Mouse (Mus musculus): ENCODE data around the gene Snx32. TPM values are rescaled to one million over a fixed set of nuclear protein-coding genes. Genes with fewer than 3 reads are reported as not detected.
A peak's percentile ranks its signal among the peaks of the same experiment; 100 is the strongest.

Snx32 gene
- polyA plus RNA-seq, 1 experiment from 2014 or later: 7.6 TPM

GRCm38 (mm10) chr19:5475069-5475714, 35.1 kb downstream of the Snx32 start:
- peak overlapping the region; percentile 85 for H3K27ac ChIP-seq
- peak overlapping the region; percentile 79 for H3K9ac ChIP-seq (ENCODE audit: low read depth, low read length)
- peak overlapping the region; percentile 58 for H3K4me3 ChIP-seq (replicated peaks; ENCODE audit: low read depth, low read length)
- H3K9me3 ChIP-seq (replicated peaks; ENCODE audit: low read length): no peaks in the 10 kb centered on the region
- DNase-seq (ENCODE audit: low spot score) (peak; percentile 30), ATAC-seq (replicated peaks; ENCODE audit: low FRiP score, low read depth) (peak; percentile 36; the same call in 1 of the 2 replicates)
- peaks cover 9% of the 10 kb centered on the region for H3K36me3 ChIP-seq (ENCODE audit: insufficient read depth, low read length)
- TF ChIP-seq CTCF (IDR thresholded peaks at IDR 0.05; ENCODE audit: low read depth): no peak
- H3K4me1 ChIP-seq (replicated peaks; ENCODE audit: insufficient read depth, low read length): peaks cover 12% of the 10 kb centered on the region; the same call in 1 of the 2 replicates
- peak overlapping the region; percentile 90 for H3K4me2 ChIP-seq (ENCODE audit: low read length)
- no peaks in the 10 kb centered on the region for H3K27me3 ChIP-seq (ENCODE audit: insufficient read depth, low read length)
- WGBS: 12% methylated on average over 13 of the region's 13 CpGs

- 0 out of 2 replicates have a peak, but pooled peaks have one; percentile 1 for TF ChIP-seq CTCF (IDR thresholded peaks at IDR 0.05; ENCODE audit: low read depth)
- ATAC-seq (replicated peaks; ENCODE audit: low FRiP score, low read depth) (peak; percentile 58), DNase-seq (ENCODE audit: low spot score) (peak; percentile 58)
- peak overlapping the region; percentile 79 for H3K9ac ChIP-seq (ENCODE audit: low read depth, low read length)
- H3K4me3 ChIP-seq (replicated peaks; ENCODE audit: low read depth, low read length): peak overlapping the region; percentile 58
- no peaks in the 10 kb centered on the region for H3K9me3 ChIP-seq (replicated peaks; ENCODE audit: low read length)
- WGBS: under 1% methylated on average over 58 of the region's 68 CpGs
- peaks cover 12% of the 10 kb centered on the region; the same call in 1 of the 2 replicates for H3K4me1 ChIP-seq (replicated peaks; ENCODE audit: insufficient read depth, low read length)
- H3K36me3 ChIP-seq (ENCODE audit: insufficient read depth, low read length): peaks cover 2% of the 10 kb centered on the region; the same call in 1 of the 2 replicates
- peak overlapping the region; percentile 85 for H3K27ac ChIP-seq
- no peaks in the 10 kb centered on the region for H3K27me3 ChIP-seq (ENCODE audit: insufficient read depth, low read length)
- H3K4me2 ChIP-seq (ENCODE audit: low read length): peak overlapping the region; percentile 90
These were observed 35.9 kb downstream of the Snx32 start for GRCm38 (mm10) chr19:5474281-5475068.

- under 1% methylated on average over 22 of the region's 22 CpGs for WGBS
- Histone ChIP-seq H3K36me3 (ENCODE audit: insufficient read depth, low read length) (no peaks in the 10 kb centered on the region), H3K27me3 (ENCODE audit: insufficient read depth, low read length) (no peaks in the 10 kb centered on the region), H3K9me3 (replicated peaks; ENCODE audit: low read length) (no peaks in the 10 kb centered on the region), H3K4me3 (replicated peaks; ENCODE audit: low read depth, low read length) (peak within 1 kb of the TSS; percentile 58), H3K9ac (ENCODE audit: low read depth, low read length) (peak within 1 kb of the TSS; percentile 79), H3K4me1 (replicated peaks; ENCODE audit: insufficient read depth, low read length) (peaks cover 12% of the 10 kb centered on the region; the same call in 1 of the 2 replicates), H3K27ac (peak within 1 kb of the TSS; percentile 85), H3K4me2 (ENCODE audit: low read length) (peak within 1 kb of the TSS; percentile 90)
- TF ChIP-seq CTCF (IDR thresholded peaks at IDR 0.05; ENCODE audit: low read depth): peak; percentile 23; the same call in 1 of the 2 replicates
- DNase-seq (ENCODE audit: low spot score) (peak; percentile 86), ATAC-seq (replicated peaks; ENCODE audit: low FRiP score, low read depth) (peak; percentile 65; the same call in 1 of the 2 replicates)
These were observed 36.6 kb downstream of the Snx32 start, which contains the start of gene Efemp2 for GRCm38 (mm10) chr19:5473720-5474119. Gene Efemp2 (plus strand): TSS chr19:5473954.

- Histone ChIP-seq H3K27ac (no peak overlapping the region), H3K9ac (ENCODE audit: low read depth, low read length) (no peak overlapping the region), H3K4me2 (ENCODE audit: low read length) (no peak overlapping the region), H3K27me3 (ENCODE audit: insufficient read depth, low read length) (no peaks in the 10 kb centered on the region), H3K36me3 (ENCODE audit: insufficient read depth, low read length) (no peaks in the 10 kb centered on the region), H3K4me1 (replicated peaks; ENCODE audit: insufficient read depth, low read length) (peaks cover 12% of the 10 kb centered on the region), H3K9me3 (replicated peaks; ENCODE audit: low read length) (no peaks in the 10 kb centered on the region), H3K4me3 (replicated peaks; ENCODE audit: low read depth, low read length) (no peak overlapping the region)
- 67% methylated on average over 3 of the region's 3 CpGs for whole genome bisulfite sequencing
- TF ChIP-seq CTCF (IDR thresholded peaks at IDR 0.05; ENCODE audit: low read depth): peak; percentile 51
- DNase-seq (ENCODE audit: low spot score) (no peak), ATAC-seq (replicated peaks; ENCODE audit: low FRiP score, low read depth) (no peak)
These were observed 37.5 kb downstream of the Snx32 start for GRCm38 (mm10) chr19:5472857-5473256.

GRCm38 (mm10) chr19:5471846-5472245, 38.5 kb downstream of the Snx32 start:
- WGBS: 52% methylated on average over 5 of the region's 5 CpGs
- Histone ChIP-seq H3K4me3 (replicated peaks; ENCODE audit: low read depth, low read length) (no peak overlapping the region), H3K36me3 (ENCODE audit: insufficient read depth, low read length) (peaks cover 7% of the 10 kb centered on the region), H3K9ac (ENCODE audit: low read depth, low read length) (no peak overlapping the region), H3K27me3 (ENCODE audit: insufficient read depth, low read length) (no peaks in the 10 kb centered on the region), H3K27ac (no peak overlapping the region), H3K9me3 (replicated peaks; ENCODE audit: low read length) (no peaks in the 10 kb centered on the region), H3K4me1 (replicated peaks; ENCODE audit: insufficient read depth, low read length) (peaks cover 12% of the 10 kb centered on the region), H3K4me2 (ENCODE audit: low read length) (no peak overlapping the region)
- TF ChIP-seq CTCF (IDR thresholded peaks at IDR 0.05; ENCODE audit: low read depth): no peak
- DNase-seq (ENCODE audit: low spot score): no peak
- no peak for ATAC-seq (replicated peaks; ENCODE audit: low FRiP score, low read depth)

GRCm38 (mm10) chr19:5468374-5468773, 42.0 kb downstream of the Snx32 start, which contains the start of gene Ctsw:
Gene Ctsw (minus strand): TSS chr19:5468507.
- Histone ChIP-seq H3K4me1 (replicated peaks; ENCODE audit: insufficient read depth, low read length) (peaks cover 5% of the 10 kb centered on the region; the same call in 1 of the 2 replicates), H3K27ac (no peak within 1 kb of the TSS), H3K9me3 (replicated peaks; ENCODE audit: low read length) (no peaks in the 10 kb centered on the region), H3K27me3 (ENCODE audit: insufficient read depth, low read length) (no peaks in the 10 kb centered on the region), H3K36me3 (ENCODE audit: insufficient read depth, low read length) (peaks cover 32% of the 10 kb centered on the region), H3K9ac (ENCODE audit: low read depth, low read length) (no peak within 1 kb of the TSS), H3K4me2 (ENCODE audit: low read length) (no peak within 1 kb of the TSS), H3K4me3 (replicated peaks; ENCODE audit: low read depth, low read length) (no peak within 1 kb of the TSS)
- DNase-seq (ENCODE audit: low spot score) (no peak), ATAC-seq (replicated peaks; ENCODE audit: low FRiP score, low read depth) (no peak)
- no peak for TF ChIP-seq CTCF (IDR thresholded peaks at IDR 0.05; ENCODE audit: low read depth)
- 52% methylated on average over 5 of the region's 5 CpGs for WGBS
